Mouse (Mus musculus) gastrocnemius, postnatal 10 days (tissue): ENCODE measurements at regions not wholly inside any gene's neighbourhood (a gene's known extent, or its start where the extent isn't known, plus 50 kb on each side); places are given as distances from the start of the nearest gene placed in this dataset.

Experiments
- DNase-seq: peaks from one replicate; pipeline ENCODE4 v3.0.0; 2021; ENCODE audit warnings: mixed read lengths

- DNase-seq = peak; percentile 50
Observed at GRCm38 (mm10) chr9:16994169-16994568, 493.1 kb upstream of the Fat3 start.

GRCm38 (mm10) chr9:16988114-16988513 is 487.0 kb upstream of the Fat3 start:
- no peak for DNase-seq

- DNase-seq = no peak
Observed at GRCm38 (mm10) chr9:16977321-16977720, 476.2 kb upstream of the Fat3 start.

- DNase-seq = no peak
Observed at GRCm38 (mm10) chr9:16970373-16970772, 469.3 kb upstream of the Fat3 start.

- DNase-seq = no peak
Observed at GRCm38 (mm10) chr9:16933602-16934001, 432.5 kb upstream of the Fat3 start.

- no peak for DNase-seq
Observed at GRCm38 (mm10) chr9:16931586-16931985, 430.5 kb upstream of the Fat3 start.

- no peak for DNase-seq
Observed at GRCm38 (mm10) chr9:16926315-16926984, 425.4 kb upstream of the Fat3 start.

GRCm38 (mm10) chr9:16925279-16925678 is 424.2 kb upstream of the Fat3 start:
- DNase-seq = no peak

GRCm38 (mm10) chr9:16906155-16906554 is 405.1 kb upstream of the Fat3 start:
- no peak for DNase-seq

GRCm38 (mm10) chr9:16899060-16899459 is 398.0 kb upstream of the Fat3 start:
- no peak for DNase-seq

- DNase-seq = no peak
Observed at GRCm38 (mm10) chr9:16852458-16853026, 351.5 kb upstream of the Fat3 start.

- DNase-seq = no peak
Observed at GRCm38 (mm10) chr9:16808494-16808893, 307.4 kb upstream of the Fat3 start.

- DNase-seq = no peak
Observed at GRCm38 (mm10) chr9:16772867-16773266, 271.8 kb upstream of the Fat3 start.

- no peak for DNase-seq
Observed at GRCm38 (mm10) chr9:16727653-16728052, 226.6 kb upstream of the Fat3 start.

- DNase-seq = no peak
Observed at GRCm38 (mm10) chr9:16702431-16702830, 201.3 kb upstream of the Fat3 start.

GRCm38 (mm10) chr9:16661527-16661926 is 160.4 kb upstream of the Fat3 start:
- DNase-seq = no peak

GRCm38 (mm10) chr9:16660940-16661339 is 159.9 kb upstream of the Fat3 start:
- no peak for DNase-seq
